Mouse (Mus musculus) neural tube, embryonic 14.5 days (tissue): ENCODE measurements around the gene Rnase13. TPM values are rescaled to one million over a fixed set of nuclear protein-coding genes. Genes with fewer than 3 reads are reported as not detected.
A peak's percentile ranks its signal among the peaks of the same experiment; 100 is the strongest.

Source experiments
- ATAC-seq: fragments of 200-750 bp; cut with Nextera tagmentation; 2 replicates; pipeline ENCODE4 v1.8.0; 2017; ENCODE audit warnings: low read depth, mild to moderate bottlenecking, moderate TSS enrichment, moderate library complexity
- H3K27ac ChIP-seq: fragments of 300-500 bp; sonication (generic); 2 replicates; pipeline ENCODE4 v1.5.1; 2014; ENCODE audit warnings: low read depth, mild to moderate bottlenecking, control low read depth, low read length, moderate library complexity, mixed read lengths
- H3K27me3 ChIP-seq: fragments of 300-500 bp; sonication (generic); 2 replicates; pipeline ENCODE4 v1.6.1; 2014; ENCODE audit warnings: low read length; ENCODE audit not compliant: control insufficient read depth, insufficient read depth
- H3K36me3 ChIP-seq: fragments of 300-500 bp; sonication (generic); 2 replicates; pipeline ENCODE4 v1.6.1; 2014; ENCODE audit warnings: low read length, mixed read lengths; ENCODE audit not compliant: control insufficient read depth, insufficient read depth
- H3K4me1 ChIP-seq: fragments of 300-500 bp; sonication (generic); 2 replicates; pipeline ENCODE4 v1.6.1; 2014; ENCODE audit warnings: low read length; ENCODE audit not compliant: control insufficient read depth, insufficient read depth
- H3K4me2 ChIP-seq: fragments of 300-500 bp; sonication (generic); 2 replicates; pipeline ENCODE4 v1.6.1; 2014; ENCODE audit warnings: mild to moderate bottlenecking, low read depth, low read length, control low read depth
- H3K4me3 ChIP-seq: fragments of 300-500 bp; sonication (generic); 2 replicates; pipeline ENCODE4 v1.5.1; 2014; ENCODE audit warnings: low read depth, low read length, control low read depth, mixed read lengths
- H3K9ac ChIP-seq: fragments of 300-500 bp; sonication (generic); replicated peaks from 2 replicates; pipeline ENCODE4 v1.6.1; 2014; ENCODE audit warnings: low read depth, mild to moderate bottlenecking, control low read depth, low read length, mixed read lengths
- H3K9me3 ChIP-seq: fragments of 300-500 bp; sonication (generic); 2 replicates; pipeline ENCODE4 v1.6.1; 2016; ENCODE audit warnings: low read length; ENCODE audit not compliant: control insufficient read depth
- WGBS: fragments of 180-500 bp; shearing (Covaris S2); extraction: QIAGEN DNeasy Blood & Tissue Kit; methylation state at CpG from one replicate; pipeline ENCODE4 v1.1.7; 2014; 5-methylcytosine and 5-hydroxymethylcytosine counted together
- polyA plus RNA-seq: library from polyadenylated mRNA; unstranded; fragments of >200 nt; fragmentation: Nextera tagmentation; extraction: Ambion mirVana; gene quantifications from 2 replicates; pipeline ENCODE4 v1.2.1, GENCODE M21; 2014

Rnase13 gene
- polyA plus RNA-seq, 1 experiment from 2014 or later = not detected

DNA sequence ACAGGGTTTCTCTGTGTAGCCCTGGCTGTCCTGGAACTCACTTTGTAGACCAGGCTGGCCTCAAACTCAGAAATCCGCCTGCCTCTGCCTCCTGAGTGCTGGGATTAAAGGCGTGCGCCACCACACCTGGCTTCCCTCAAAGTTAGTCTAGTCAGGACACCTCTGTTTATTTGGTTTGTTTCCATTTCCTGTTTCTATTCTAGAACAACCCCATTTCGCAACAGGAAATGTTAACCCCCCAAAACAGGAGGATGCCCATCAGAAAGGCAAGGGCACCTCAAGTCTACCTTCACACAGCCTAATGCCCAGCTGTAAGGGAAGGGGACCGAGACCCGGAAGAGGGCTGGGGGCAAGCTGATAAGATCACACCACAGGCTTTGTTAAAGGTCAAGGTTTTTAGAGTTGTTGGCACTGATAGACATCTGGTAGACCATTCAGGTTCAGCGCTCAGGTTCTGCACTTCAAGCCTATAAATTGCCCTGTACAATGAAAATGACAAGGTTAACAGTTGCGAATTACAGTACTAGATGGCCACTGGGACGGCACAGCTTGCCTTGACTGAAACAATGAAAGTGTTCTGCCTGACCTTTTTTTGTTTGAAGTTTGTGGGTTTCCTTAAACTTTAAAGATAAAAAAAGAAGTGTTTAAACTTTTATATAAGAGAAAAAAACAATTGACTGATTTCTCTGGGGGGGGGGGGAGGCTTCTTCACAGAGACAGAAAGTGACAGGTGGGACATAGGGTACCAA lies 30.2 kb downstream of the Rnase13 start, which contains the start of gene Slc39a2:
Gene Slc39a2 (plus strand): TSS at position 699 of the 749 bp plus-strand sequence.
- Histone ChIP-seq H3K9me3 (no peaks in the 10 kb centered on the region), H3K4me3 (no peak within 1 kb of the TSS), H3K4me2 (no peak within 1 kb of the TSS), H3K9ac (no peak within 1 kb of the TSS), H3K27ac (no peak within 1 kb of the TSS), H3K36me3 (peaks cover 50% of the 10 kb centered on the region), H3K4me1 (no peaks in the 10 kb centered on the region), H3K27me3 (no peaks in the 10 kb centered on the region)
- 96% methylated on average over 9 of the region's 9 CpGs for WGBS
- no peak for ATAC-seq

DNA sequence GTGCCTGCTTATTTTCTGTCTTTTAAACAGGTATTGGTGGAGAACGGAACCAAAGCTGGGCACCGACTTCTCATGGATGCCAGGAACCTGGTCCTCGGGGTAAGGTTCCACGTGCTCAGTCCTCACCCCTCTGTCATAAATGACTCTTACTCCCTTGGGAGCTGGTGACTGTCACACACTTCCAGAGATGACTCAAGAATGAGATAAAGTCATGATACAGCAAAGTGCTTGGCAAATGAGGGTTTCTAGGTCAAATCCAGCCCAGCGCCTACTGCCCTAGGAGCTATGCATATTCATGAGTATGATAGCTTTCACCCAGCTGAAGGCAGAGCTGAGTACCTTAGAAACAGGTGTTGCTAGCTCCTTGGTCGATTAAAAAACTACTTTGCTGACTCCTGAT lies 32.7 kb downstream of the Rnase13 start:
- ATAC-seq = no peak
- H3K9me3 ChIP-seq = no peaks in the 10 kb centered on the region
- peaks cover 42% of the 10 kb centered on the region for H3K36me3 ChIP-seq
- peaks cover 12% of the 10 kb centered on the region for H3K4me1 ChIP-seq
- H3K9ac ChIP-seq = no peak overlapping the region
- H3K4me2 ChIP-seq = no peak overlapping the region
- H3K4me3 ChIP-seq = no peak overlapping the region
- no peak overlapping the region for H3K27ac ChIP-seq
- no peaks in the 10 kb centered on the region for H3K27me3 ChIP-seq
- 84% methylated on average over 6 of the region's 6 CpGs for WGBS

DNA sequence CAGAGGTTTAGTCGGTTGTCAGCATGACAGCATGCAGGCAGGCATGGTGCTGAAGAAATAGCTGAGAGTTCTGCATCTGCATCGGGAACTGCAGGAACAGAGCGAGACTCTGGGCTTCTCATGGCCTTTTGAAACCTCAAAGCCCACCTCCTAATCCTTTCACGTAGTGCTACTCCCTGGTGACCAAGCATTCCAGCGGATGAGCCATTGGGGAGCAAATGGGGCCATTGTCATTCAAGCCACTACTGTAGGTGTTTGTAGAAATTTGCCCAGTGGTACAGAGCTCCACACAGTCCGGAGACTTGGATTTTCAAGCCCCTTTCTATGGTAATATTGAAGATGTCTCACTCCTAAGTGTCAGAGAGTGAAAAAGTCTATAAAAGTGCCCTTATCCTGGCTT lies 36.5 kb downstream of the Rnase13 start:
- no peaks in the 10 kb centered on the region for H3K27me3 ChIP-seq
- H3K4me2 ChIP-seq = peak overlapping the region; percentile 78
- H3K9ac ChIP-seq = 0 out of 2 replicates have a peak overlapping the region, but pooled peaks have one; percentile 11
- H3K4me1 ChIP-seq = peaks cover 12% of the 10 kb centered on the region
- H3K9me3 ChIP-seq = no peaks in the 10 kb centered on the region
- H3K27ac ChIP-seq = no peak overlapping the region
- H3K36me3 ChIP-seq = peaks cover 26% of the 10 kb centered on the region
- H3K4me3 ChIP-seq = peak overlapping the region; percentile 63
- ATAC-seq = no peak
- 54% methylated on average over 6 of the region's 6 CpGs for WGBS

DNA sequence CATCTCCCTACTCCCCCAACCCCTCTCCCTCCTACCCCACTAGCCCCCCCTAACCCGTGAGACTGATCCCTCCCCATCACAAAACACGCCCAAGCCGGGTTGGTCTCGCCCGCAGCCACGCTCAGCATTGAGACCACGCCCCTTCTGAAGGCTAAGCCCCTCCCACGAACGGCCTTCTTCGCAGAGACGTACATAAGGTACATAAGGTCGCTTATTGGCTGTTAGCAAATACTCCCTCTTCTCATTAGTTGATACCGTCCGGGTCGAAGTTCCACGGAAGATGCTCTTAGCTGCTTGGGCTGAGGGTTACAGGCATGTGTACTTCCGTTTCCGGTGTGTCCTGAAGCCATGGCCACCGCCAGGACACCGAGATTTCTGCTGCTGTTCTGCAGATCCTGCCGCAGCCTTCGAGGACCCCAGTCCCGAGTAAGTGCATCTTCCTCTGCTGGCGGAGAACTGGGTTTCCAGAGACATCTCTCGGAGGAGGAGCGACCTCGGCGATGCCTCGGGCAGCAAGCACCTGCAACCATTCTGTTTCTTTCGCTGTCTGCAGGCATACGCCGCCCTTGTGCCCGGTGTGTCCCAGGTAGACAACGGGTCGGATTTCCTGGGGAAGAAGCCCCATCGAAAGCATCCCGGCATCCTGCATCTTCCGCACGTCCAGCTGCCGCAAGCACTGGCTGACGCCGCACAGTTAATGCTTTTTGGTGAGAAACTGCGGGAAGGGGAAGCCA lies 37.8 kb downstream of the Rnase13 start, which contains the start of gene Mettl17:
Gene Mettl17 (plus strand): TSS at position 245 of the 734 bp plus-strand sequence.
- under 1% methylated on average over 43 of the region's 43 CpGs for WGBS
- Histone ChIP-seq H3K27ac (peak within 1 kb of the TSS; percentile 76), H3K36me3 (peaks cover 14% of the 10 kb centered on the region), H3K4me3 (peak within 1 kb of the TSS; percentile 63), H3K4me1 (peaks cover 12% of the 10 kb centered on the region), H3K4me2 (peak within 1 kb of the TSS; percentile 78), H3K9ac (peak within 1 kb of the TSS; percentile 78), H3K9me3 (no peaks in the 10 kb centered on the region), H3K27me3 (no peaks in the 10 kb centered on the region)
- ATAC-seq = peak; percentile 99

DNA sequence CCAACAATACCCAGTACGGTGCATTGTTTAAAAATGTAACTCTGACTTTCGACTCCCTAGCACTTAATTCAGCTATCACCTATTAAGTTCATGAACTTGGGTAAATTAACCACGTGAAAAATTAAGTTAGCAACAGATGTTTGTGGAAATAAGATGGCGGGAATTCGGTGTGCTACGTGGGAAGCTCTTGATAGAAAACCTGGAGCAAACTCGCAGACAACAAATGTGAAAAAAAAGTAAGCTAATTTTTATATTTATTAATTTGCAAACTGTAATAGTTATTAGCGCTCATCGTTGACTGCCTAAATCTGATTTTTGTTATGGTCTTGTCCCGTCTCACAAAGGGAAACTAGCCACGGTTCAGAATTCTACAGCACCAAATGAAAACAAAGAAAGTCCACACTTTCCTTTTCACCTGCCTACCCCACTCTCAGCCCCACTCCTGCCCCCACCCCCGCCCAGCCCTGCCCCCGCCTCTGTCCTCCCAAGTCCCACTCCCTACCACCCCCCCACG lies 38.5 kb downstream of the Rnase13 start:
- no peaks in the 10 kb centered on the region for H3K9me3 ChIP-seq
- WGBS = 2% methylated on average over 14 of the region's 14 CpGs
- H3K4me2 ChIP-seq = peak overlapping the region; percentile 78
- no peaks in the 10 kb centered on the region for H3K27me3 ChIP-seq
- H3K27ac ChIP-seq = peak overlapping the region; percentile 76
- peaks cover 12% of the 10 kb centered on the region for H3K4me1 ChIP-seq
- peak overlapping the region; percentile 16; the same call in 1 of the 2 replicates for H3K9ac ChIP-seq
- peak; percentile 50 for ATAC-seq
- H3K4me3 ChIP-seq = peak overlapping the region; percentile 63
- H3K36me3 ChIP-seq = peaks cover 7% of the 10 kb centered on the region

DNA sequence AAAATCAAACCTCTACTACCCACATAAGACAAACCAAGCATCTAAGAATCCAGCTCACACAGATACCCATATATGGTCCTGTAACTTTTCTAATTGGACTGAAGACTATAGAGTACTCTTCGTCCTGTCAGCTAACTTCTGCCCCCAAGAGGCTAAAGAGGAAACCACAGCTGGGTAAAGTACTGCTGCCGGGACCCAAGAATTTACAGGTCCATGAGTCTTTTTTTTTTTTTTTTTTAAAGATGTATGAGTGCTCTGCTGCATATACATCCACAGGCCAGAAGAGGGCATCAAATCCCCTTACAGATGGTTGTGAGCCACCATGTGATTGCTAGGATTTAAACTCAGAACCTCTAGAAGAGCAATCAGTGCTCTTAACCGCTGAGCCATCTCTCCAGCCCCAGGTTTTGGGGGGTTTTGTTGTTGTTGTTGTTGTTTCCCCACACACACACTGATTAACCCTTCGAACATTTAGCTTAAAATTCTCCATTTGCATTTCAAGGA lies 39.0 kb downstream of the Rnase13 start:
- H3K9me3 ChIP-seq = no peaks in the 10 kb centered on the region
- under 1% methylated on average over 4 of the region's 4 CpGs for WGBS
- peaks cover 12% of the 10 kb centered on the region for H3K4me1 ChIP-seq
- H3K36me3 ChIP-seq = peaks cover 2% of the 10 kb centered on the region
- ATAC-seq = peak; percentile 25
- no peak overlapping the region; the same call in 1 of the 2 replicates for H3K9ac ChIP-seq
- no peaks in the 10 kb centered on the region for H3K27me3 ChIP-seq
- H3K4me2 ChIP-seq = peak overlapping the region; percentile 78
- H3K27ac ChIP-seq = peak overlapping the region; percentile 76; the same call in 1 of the 2 replicates
- H3K4me3 ChIP-seq = peak overlapping the region; percentile 63

DNA sequence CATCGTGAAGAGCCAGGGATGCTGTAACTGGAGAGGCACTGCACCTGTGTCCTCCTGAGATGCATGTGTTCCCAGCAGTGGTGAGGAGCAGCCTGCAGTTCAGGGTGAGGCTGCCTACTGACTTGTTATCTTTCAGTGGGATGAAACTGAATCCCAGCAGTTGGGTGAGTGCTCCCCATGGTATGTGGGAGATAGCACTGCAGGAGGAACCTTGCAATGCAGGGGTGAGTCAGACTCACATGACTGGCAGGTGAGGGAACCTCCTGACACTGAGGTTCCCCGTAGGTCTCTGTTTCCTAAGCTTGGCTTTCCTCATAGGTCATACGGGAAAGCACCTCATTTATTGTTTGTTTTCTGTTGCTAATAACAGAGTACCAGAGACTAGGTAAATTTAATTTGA lies 45.1 kb downstream of the Rnase13 start:
- WGBS = 87% methylated on average over 3 of the region's 3 CpGs
- no peak overlapping the region for H3K4me2 ChIP-seq

DNA sequence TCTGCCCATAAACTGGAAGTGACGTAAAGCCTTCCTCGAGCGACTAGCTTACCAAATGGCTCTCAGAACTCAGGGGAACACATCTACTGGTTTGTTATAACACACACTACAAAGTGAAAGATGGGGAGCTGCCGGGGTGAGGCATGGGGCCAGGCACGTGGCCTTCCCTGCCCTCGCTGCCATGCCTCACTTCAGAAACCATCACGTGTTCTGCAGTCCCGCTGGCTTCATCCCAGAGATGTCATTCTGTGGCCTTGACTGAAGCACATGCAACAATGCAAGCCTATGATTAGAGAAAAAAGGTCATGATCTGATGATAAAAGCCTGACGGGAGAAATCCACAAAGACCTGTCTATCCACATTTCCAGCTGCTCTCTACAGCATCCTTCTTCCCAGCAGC lies 50.8 kb downstream of the Rnase13 start:
- Histone ChIP-seq H3K36me3 (no peaks in the 10 kb centered on the region), H3K9ac (no peak overlapping the region), H3K4me3 (no peak overlapping the region), H3K4me2 (no peak overlapping the region), H3K4me1 (no peaks in the 10 kb centered on the region), H3K9me3 (no peaks in the 10 kb centered on the region), H3K27me3 (no peaks in the 10 kb centered on the region), H3K27ac (no peak overlapping the region)
- ATAC-seq = no peak
- 80% methylated on average over 9 of the region's 9 CpGs for WGBS

More for the DNA sequence above, 45.1 kb downstream of the Rnase13 start:
- Histone ChIP-seq H3K9me3 (no peaks in the 10 kb centered on the region), H3K4me3 (no peak overlapping the region), H3K27ac (no peak overlapping the region), H3K27me3 (no peaks in the 10 kb centered on the region), H3K36me3 (no peaks in the 10 kb centered on the region), H3K4me1 (no peaks in the 10 kb centered on the region), H3K9ac (no peak overlapping the region)
- ATAC-seq = no peak
